Mouse (Mus musculus): ENCODE data around the gene Scamp3.
"Not testable (repeated sequence)": the region's sequence is repeated elsewhere in the genome, so short reads cannot be mapped to it uniquely, and the experiment has no call there.

Gene Scamp3

GRCm38 (mm10) chr3:89177242-89178106 lies at the start of gene Scamp3:
Scamp3 (plus strand) TSS chr3:89177473.
- peak; percentile 86 for DNase-seq (ENCODE audit: low spot score)

- no peak for DNase-seq (ENCODE audit: low spot score)
Measured at GRCm38 (mm10) chr3:89129908-89130307, 47.4 kb upstream of the Scamp3 start.

- DNase-seq (ENCODE audit: low spot score) = no peak
Measured at GRCm38 (mm10) chr3:89131816-89132215, 45.5 kb upstream of the Scamp3 start.

DNA sequence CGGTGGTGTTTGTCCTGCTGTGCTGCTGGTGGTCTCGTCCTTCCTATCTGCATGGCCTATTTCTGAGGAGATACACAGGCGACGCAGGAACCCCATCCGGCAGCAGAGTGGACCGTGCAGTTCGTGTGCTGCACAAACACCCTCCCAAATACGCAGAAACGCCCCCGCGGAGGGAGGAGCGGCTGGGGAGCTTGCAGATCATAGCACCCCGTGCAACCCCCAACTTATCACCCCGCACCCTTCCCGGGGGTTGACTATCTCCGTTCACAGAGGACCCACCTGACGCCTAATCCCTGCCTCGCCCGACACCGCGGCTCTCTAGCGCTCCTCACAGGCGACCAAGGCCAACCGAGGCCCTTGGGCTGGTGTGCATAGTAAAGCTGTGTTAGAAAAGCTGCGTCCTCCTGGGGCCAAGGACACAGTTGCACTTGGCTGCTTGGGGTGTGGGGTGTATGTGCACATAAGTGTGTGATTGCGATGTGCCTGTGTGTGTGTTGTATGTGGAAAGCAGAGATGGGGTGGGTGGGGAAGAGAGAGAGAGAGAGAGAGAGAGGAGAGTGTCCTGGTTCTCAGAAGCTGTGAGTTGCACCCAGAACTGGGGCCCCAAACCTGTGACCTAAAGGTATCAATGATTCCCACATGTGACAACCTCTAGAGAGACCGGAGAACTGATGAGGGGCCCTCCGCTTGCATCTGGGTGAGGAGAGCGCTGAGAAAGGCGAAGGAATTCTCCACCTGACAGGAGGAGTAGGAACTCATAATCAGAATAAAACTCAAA lies 44.8 kb upstream of the Scamp3 start:
- no peak for DNase-seq (ENCODE audit: low spot score)

GRCm38 (mm10) chr3:89133063-89133450 lies 44.2 kb upstream of the Scamp3 start:
- no peak for DNase-seq (ENCODE audit: low spot score)

DNA sequence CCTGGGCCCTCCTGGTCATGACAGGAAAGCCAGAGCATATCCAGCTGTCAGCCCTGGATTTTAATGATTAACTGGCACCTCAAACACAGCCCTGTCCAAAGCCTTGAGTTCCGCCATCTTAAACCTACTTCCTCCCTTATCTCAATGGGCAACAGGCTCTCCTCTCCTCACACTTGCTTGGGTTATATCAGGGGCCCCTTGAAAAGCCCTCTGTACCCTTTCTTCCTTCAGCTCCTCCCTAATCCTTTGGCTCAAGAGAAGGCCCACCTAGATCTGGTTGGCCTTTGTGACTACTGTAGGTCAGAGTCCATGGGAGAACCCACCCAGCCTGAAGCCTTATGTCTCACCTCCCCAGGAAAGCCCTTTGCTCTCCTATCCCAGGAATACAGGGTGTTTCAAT lies 43.5 kb upstream of the Scamp3 start:
- DNase-seq (ENCODE audit: low spot score) = no peak

- DNase-seq (ENCODE audit: low spot score) = no peak
Measured at GRCm38 (mm10) chr3:89135958-89136357, 41.3 kb upstream of the Scamp3 start, which contains the start of gene Pklr. Pklr (plus strand) TSS chr3:89136142.

GRCm38 (mm10) chr3:89136365-89136764 lies 40.9 kb upstream of the Scamp3 start:
- no peak for DNase-seq (ENCODE audit: low spot score)

DNA sequence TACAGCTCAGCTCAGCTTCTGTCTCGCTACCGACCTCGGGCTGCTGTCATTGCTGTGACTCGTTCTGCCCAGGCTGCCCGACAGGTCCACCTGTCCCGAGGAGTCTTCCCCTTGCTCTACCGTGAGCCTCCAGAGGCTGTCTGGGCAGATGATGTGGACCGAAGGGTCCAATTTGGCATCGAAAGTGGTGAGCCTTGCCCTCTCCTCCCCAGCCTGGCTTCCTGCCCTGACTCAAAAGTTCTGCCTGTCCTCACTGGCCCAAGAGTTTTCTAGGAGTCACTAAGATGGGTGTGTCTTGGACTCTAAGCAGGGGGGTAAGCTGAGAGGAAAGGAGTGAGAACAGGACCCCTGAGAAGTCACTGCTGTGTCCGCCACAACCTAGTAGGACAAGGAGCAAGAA lies 32.5 kb upstream of the Scamp3 start:
- DNase-seq (ENCODE audit: low spot score) = no peak

DNA sequence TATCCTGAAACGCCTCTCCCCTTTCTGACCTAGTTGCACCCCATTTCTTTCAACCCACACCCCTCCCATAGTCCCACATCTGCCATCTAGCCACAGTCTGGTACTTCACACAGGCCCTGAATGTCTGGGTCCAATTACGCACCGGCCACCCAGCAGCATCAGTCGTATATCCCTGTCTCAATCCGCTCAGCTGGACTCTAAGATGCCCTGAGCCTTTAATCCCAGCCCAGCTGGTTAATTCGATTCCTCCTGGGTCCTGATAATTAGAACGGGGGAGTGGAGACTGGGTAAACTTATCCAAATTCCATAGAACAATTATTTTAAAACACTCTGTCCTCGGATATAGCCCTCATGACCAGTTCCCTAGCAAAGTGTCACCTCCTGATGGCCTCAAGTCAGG lies 31.7 kb upstream of the Scamp3 start:
- no peak for DNase-seq (ENCODE audit: low spot score)

DNA sequence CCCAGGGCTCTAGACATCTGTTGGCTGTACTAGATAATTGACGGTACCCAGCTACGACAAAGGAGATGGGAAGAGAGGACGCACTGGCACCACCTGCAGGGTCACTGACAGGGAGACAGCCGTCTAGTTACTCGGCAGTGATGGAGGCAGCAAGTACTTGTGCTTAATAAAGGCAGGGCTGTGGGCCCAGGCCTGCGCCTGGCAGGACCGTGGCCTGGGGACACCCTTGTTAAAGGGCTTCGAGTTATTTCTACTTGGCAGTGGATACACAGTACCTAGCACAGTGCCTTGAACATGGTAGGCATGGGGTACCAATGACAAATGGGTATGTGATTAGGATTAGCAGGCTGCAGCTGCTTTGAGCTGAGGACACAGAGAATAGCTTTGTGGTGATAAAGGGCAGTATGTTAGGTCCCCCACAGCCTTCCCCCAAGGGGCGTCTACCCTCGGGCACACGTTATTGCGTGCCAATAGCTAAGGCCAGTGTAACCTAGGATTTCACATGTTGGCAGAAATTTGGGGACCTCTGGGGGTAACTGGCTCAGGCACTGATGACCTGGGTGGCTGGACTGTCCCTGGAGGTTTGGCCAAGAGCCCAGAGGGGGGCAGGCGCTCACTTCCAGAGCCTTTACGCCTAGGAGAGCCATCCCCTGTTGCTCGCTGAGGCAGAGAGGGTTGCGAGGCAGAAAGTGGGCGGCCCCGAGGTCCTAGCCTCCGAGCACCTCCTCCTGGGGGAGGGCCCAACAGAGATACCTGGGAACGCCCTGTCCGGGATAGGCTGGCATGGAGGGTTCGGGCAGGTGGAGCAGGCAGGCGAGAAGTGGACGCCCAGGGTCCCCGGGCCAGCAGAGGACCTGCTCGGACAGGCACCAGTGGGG lies 29.9 kb upstream of the Scamp3 start:
- no peak for DNase-seq (ENCODE audit: low spot score)

- DNase-seq (ENCODE audit: low spot score) = no peak
Measured at GRCm38 (mm10) chr3:89147979-89148311, 29.3 kb upstream of the Scamp3 start.

DNA sequence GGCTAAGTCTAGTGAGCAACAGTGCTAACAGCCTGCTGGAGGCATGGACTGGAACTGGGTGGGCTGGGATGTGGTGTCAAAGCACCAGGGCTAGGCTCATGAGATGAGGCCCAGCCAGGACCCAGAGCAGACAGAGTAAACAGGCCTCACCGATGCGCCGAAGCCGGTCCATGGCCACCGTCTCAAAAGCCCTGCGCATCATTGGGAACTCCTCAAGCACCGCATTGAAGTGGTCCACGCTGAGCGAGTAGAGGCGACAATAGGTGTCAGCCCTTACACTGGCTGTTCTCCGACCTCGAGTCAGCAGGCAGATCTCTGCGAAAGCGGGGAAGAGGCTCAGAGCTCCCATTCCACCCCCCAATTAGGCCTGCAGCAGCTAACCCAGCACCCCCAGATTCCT lies 28.7 kb upstream of the Scamp3 start:
- no peak for DNase-seq (ENCODE audit: low spot score)

GRCm38 (mm10) chr3:89152084-89152835 lies 25.0 kb upstream of the Scamp3 start:
- no peak for DNase-seq (ENCODE audit: low spot score)

GRCm38 (mm10) chr3:89156951-89157350 lies 20.3 kb upstream of the Scamp3 start:
- no peak for DNase-seq (ENCODE audit: low spot score)

- DNase-seq (ENCODE audit: low spot score) = no peak
Measured at GRCm38 (mm10) chr3:89158651-89159050, 18.6 kb upstream of the Scamp3 start.

DNA sequence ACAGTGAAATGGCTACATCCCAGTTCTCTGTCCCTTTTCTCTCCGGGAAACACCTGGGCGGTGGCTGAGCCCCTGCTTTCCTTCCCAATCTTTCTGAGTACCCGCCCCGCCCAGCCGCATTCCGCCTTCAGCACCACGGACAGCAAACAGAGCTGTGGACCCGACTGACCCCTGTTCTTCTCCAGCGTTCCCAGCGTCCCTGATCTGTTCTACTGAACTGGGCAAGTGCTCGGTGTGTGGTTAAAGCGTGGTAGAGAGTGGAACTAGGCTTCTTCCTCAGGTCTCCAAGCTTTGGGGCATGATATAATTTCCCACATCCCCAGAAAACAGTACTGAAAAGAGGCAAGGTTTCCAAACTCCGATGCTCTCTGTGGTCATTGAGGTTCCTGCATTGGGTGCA lies 18.1 kb upstream of the Scamp3 start:
- DNase-seq (ENCODE audit: low spot score) = peak; percentile 74

DNA sequence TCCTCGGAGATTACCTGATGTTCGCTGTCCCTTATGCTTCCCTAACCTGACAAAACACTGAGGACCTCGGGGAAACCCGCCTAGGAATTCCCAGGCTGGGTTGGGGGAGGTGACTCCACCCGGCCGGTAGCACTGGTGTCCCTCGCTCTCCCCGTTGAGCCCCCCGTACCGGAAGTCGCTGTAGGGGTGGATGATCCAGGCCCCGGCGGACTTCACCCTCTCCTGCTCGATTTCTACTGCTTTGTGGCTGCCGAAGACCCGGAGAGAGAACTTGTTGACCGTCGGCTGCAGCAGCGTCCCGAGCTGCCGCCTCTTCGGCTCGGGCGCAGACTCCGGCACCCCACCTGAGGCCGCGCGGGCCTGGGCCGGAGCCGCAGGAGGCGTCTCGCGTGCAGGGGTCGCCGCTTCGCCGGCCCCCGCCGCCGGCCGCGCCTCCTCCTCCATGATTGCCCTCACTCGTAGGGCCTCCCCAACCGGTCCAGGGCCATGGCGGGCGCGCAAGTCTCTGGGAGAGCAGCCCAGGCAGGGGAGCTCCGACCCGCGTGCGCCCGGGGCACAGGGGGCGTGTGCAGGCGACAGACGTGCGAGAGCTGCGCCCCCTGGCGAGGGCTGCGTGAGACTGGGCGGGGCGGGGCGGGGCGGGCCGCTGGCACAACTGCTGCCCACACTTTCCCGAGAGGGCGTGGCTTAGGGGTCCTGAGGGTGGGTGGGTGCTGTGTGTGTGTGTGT lies 17.5 kb upstream of the Scamp3 start, which contains the start of gene Hcn3:
Gene Hcn3, minus strand, starts transcription at position 581 of the 729 bp plus-strand sequence.
- peak; percentile 81 for DNase-seq (ENCODE audit: low spot score)

GRCm38 (mm10) chr3:89161207-89161606 lies 16.1 kb upstream of the Scamp3 start:
- DNase-seq (ENCODE audit: low spot score) = not testable (repeated sequence)

GRCm38 (mm10) chr3:89161786-89162185 lies 15.5 kb upstream of the Scamp3 start:
- no peak for DNase-seq (ENCODE audit: low spot score)

GRCm38 (mm10) chr3:89163123-89163522 lies 14.2 kb upstream of the Scamp3 start:
- DNase-seq (ENCODE audit: low spot score) = no peak

All from testis, postnatal 14 days (tissue).